Mouse (Mus musculus) limb, embryonic 14.5 days (tissue): ENCODE measurements around the gene Esrp2. TPM values are rescaled to one million over a fixed set of nuclear protein-coding genes. Genes with fewer than 3 reads are reported as not detected.
A peak's percentile ranks its signal among the peaks of the same experiment; 100 is the strongest.

Experiments
- ATAC-seq: fragments of 200-750 bp; cut with Nextera tagmentation; 2 replicates; pipeline ENCODE4 v1.8.0; 2017; ENCODE audit warnings: low read depth, moderate number of reproducible peaks, moderate TSS enrichment; ENCODE audit not compliant: low FRiP score
- DNase-seq: peaks from one replicate; pipeline ENCODE4 v3.0.0-alpha.2; 2015; ENCODE audit warnings: low spot score
- H3K27ac ChIP-seq: fragments of 300-500 bp; sonication (generic); replicated peaks from 2 replicates; pipeline ENCODE4 v1.5.1; 2014; ENCODE audit warnings: low read depth, mild to moderate bottlenecking, low read length, moderate library complexity, mixed read lengths
- H3K27me3 ChIP-seq: fragments of 300-500 bp; sonication (generic); 2 replicates; pipeline ENCODE4 v1.6.1; 2014; ENCODE audit warnings: low read length, mixed read lengths; ENCODE audit not compliant: control insufficient read depth, insufficient read depth
- H3K36me3 ChIP-seq: fragments of 300-500 bp; sonication (generic); 2 replicates; pipeline ENCODE4 v1.6.1; 2014; ENCODE audit warnings: mild to moderate bottlenecking, low read length, moderate library complexity, mixed read lengths; ENCODE audit not compliant: control insufficient read depth, insufficient read depth
- H3K4me1 ChIP-seq: fragments of 300-500 bp; sonication (generic); 2 replicates; pipeline ENCODE4 v1.6.1; 2014; ENCODE audit warnings: antibody characterized with exemption, low read length, mixed read lengths; ENCODE audit not compliant: control insufficient read depth, insufficient read depth
- H3K4me2 ChIP-seq: fragments of 300-500 bp; sonication (generic); replicated peaks from 2 replicates; pipeline ENCODE4 v1.6.1; 2014; ENCODE audit warnings: low read depth, mild to moderate bottlenecking, low read length, moderate library complexity; ENCODE audit not compliant: severe bottlenecking
- H3K4me3 ChIP-seq: fragments of 300-500 bp; sonication (generic); replicated peaks from 2 replicates; pipeline ENCODE4 v1.5.1; 2014; ENCODE audit warnings: low read length
- H3K9ac ChIP-seq: fragments of 300-500 bp; sonication (generic); 2 replicates; pipeline ENCODE4 v1.6.1; 2014; ENCODE audit warnings: mild to moderate bottlenecking, low read depth, low read length, moderate library complexity; ENCODE audit not compliant: severe bottlenecking
- H3K9me3 ChIP-seq: fragments of 300-500 bp; sonication (generic); 2 replicates; pipeline ENCODE4 v1.6.1; 2016; ENCODE audit warnings: low read length; ENCODE audit not compliant: control insufficient read depth
- POLR2A ChIP-seq: fragments of 200-500 bp; IDR thresholded peaks from 2 replicates; pipeline ENCODE4 v1.8.0; 2012; ENCODE audit warnings: inconsistent platforms, mild to moderate bottlenecking, moderate library complexity, borderline replicate concordance; ENCODE audit not compliant: insufficient read depth, insufficient read length; ENCODE audit errors: extremely low read depth
- WGBS: fragments of 180-500 bp; shearing (Covaris S2); extraction: QIAGEN DNeasy Blood & Tissue Kit; methylation state at CpG from one replicate; pipeline ENCODE4 v1.1.7; 2014; 5-methylcytosine and 5-hydroxymethylcytosine counted together
- polyA plus RNA-seq, 2 experiments: library from polyadenylated mRNA; depleted of rRNA in 1 of 2; stranded (reverse) in 1 of 2; unstranded in 1 of 2; fragments of >200 nt; fragmentation: Nextera tagmentation in 1 of 2; extraction: Ambion mirVana in 1 of 2; gene quantifications; 2 replicates each; pipeline versions ENCODE4 v1.2.1 to v1.2.3; 2012 to 2014

Gene Esrp2
- polyA plus RNA-seq, 2 experiments, result 34.3 to 38.9 TPM

- under 1% methylated on average over 20 of the region's 24 CpGs for WGBS
- H3K27ac ChIP-seq, result 0 out of 2 replicates have a peak overlapping the region, but pooled peaks have one; percentile 27
- peaks cover 16% of the 10 kb centered on the region for H3K4me1 ChIP-seq
- peak overlapping the region; percentile 93 for H3K4me2 ChIP-seq
- peak; percentile 69 for ATAC-seq
- DNase-seq, result peak; percentile 61
- H3K4me3 ChIP-seq, result peak overlapping the region; percentile 49
- no peaks in the 10 kb centered on the region for H3K9me3 ChIP-seq
- peak overlapping the region; percentile 54 for H3K9ac ChIP-seq
- TF ChIP-seq POLR2A, result no peak
- peaks cover 43% of the 10 kb centered on the region for H3K27me3 ChIP-seq
- H3K36me3 ChIP-seq, result peaks cover 5% of the 10 kb centered on the region; the same call in 1 of the 2 replicates
Observed at GRCm38 (mm10) chr8:106137906-106138477, 1.2 kb upstream of the Esrp2 start.

- Histone ChIP-seq H3K9ac (peak overlapping the region; percentile 54), H3K9me3 (no peaks in the 10 kb centered on the region), H3K27me3 (peaks cover 43% of the 10 kb centered on the region), H3K4me2 (peak overlapping the region; percentile 93), H3K27ac (no peak overlapping the region), H3K36me3 (peaks cover 11% of the 10 kb centered on the region), H3K4me3 (peak overlapping the region; percentile 49), H3K4me1 (peaks cover 16% of the 10 kb centered on the region)
- no peak for ATAC-seq
- no peak for TF ChIP-seq POLR2A
- DNase-seq, result no peak
- 4% methylated on average over 22 of the region's 22 CpGs for WGBS
Observed at GRCm38 (mm10) chr8:106137218-106137905, 588 bp upstream of the Esrp2 start.

- Histone ChIP-seq H3K9ac (peak overlapping the region; percentile 48; the same call in 1 of the 2 replicates), H3K4me3 (peak overlapping the region; percentile 49), H3K4me2 (peak overlapping the region; percentile 93), H3K27ac (no peak overlapping the region), H3K36me3 (peaks cover 27% of the 10 kb centered on the region), H3K4me1 (peaks cover 16% of the 10 kb centered on the region), H3K27me3 (peaks cover 43% of the 10 kb centered on the region), H3K9me3 (no peaks in the 10 kb centered on the region)
- no peak for TF ChIP-seq POLR2A
- DNase-seq, result no peak
- 3% methylated on average over 19 of the region's 19 CpGs for WGBS
- ATAC-seq, result no peak
Observed at GRCm38 (mm10) chr8:106135672-106136071, 1.1 kb downstream of the Esrp2 start.

- peak overlapping the region; percentile 49; the same call in 1 of the 2 replicates for H3K4me3 ChIP-seq
- peak overlapping the region; percentile 93; the same call in 1 of the 2 replicates for H3K4me2 ChIP-seq
- TF ChIP-seq POLR2A, result no peak
- peaks cover 43% of the 10 kb centered on the region for H3K27me3 ChIP-seq
- DNase-seq, result peak; percentile 62
- peak; percentile 44 for ATAC-seq
- peaks cover 33% of the 10 kb centered on the region for H3K36me3 ChIP-seq
- H3K27ac ChIP-seq, result no peak overlapping the region
- H3K4me1 ChIP-seq, result peaks cover 16% of the 10 kb centered on the region
- no peak overlapping the region for H3K9ac ChIP-seq
- 10% methylated on average over 14 of the region's 14 CpGs for whole genome bisulfite sequencing
- no peaks in the 10 kb centered on the region for H3K9me3 ChIP-seq
Observed at GRCm38 (mm10) chr8:106134751-106135571, 1.8 kb downstream of the Esrp2 start.

- no peak overlapping the region for H3K4me2 ChIP-seq
- 65% methylated on average over 6 of the region's 6 CpGs for WGBS
Observed at GRCm38 (mm10) chr8:106133946-106134345, 2.8 kb downstream of the Esrp2 start.

More at GRCm38 (mm10) chr8:106133946-106134345, 2.8 kb downstream of the Esrp2 start:
- Histone ChIP-seq H3K27ac (no peak overlapping the region), H3K27me3 (peaks cover 43% of the 10 kb centered on the region), H3K4me1 (peaks cover 16% of the 10 kb centered on the region), H3K36me3 (peaks cover 41% of the 10 kb centered on the region), H3K9ac (no peak overlapping the region), H3K4me3 (no peak overlapping the region), H3K9me3 (no peaks in the 10 kb centered on the region)
- DNase-seq (no peak), ATAC-seq (no peak)
- no peak for TF ChIP-seq POLR2A
